Mouse (Mus musculus): ENCODE data around the gene Mast4. TPM values are rescaled to one million over a fixed set of nuclear protein-coding genes. Genes with fewer than 3 reads are reported as not detected.

Gene Mast4
- polyA plus RNA-seq, 1 experiment: 10.8 TPM

DNA sequence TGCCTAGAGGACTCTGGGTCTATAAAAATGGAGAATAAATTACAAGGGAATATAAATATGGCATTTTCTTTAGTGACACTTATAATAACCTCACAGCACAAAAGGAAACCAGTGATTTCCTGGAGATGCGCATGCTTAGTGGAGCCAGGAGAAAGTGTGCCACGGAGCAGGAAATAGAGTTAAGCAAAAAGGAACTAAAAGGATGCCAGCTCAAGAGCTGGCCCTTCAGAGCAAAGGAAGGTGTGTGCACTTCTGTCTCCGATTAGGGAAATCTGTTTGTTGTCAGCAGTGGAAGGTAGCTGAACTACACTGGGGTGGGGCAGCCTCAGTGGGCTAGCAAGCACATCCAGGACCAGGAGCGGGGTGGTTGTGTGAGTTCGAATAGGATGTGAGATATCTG, 634.1 kb downstream of the Mast4 start:
- Histone ChIP-seq H3K36me3 (ENCODE audit: control insufficient read depth, insufficient read depth) (no peaks in the 10 kb centered on the region), H3K79me2 (ENCODE audit: control insufficient read depth, insufficient read depth) (no peaks in the 10 kb centered on the region), H3K4me3 (ENCODE audit: insufficient read depth, poor library complexity, severe bottlenecking) (no peak overlapping the region), H3K79me3 (ENCODE audit: low read depth) (no peaks in the 10 kb centered on the region), H3K27me3 (ENCODE audit: control insufficient read depth, insufficient read depth, insufficient read length) (no peaks in the 10 kb centered on the region), H3ac (ENCODE audit: control insufficient read depth, insufficient read length, low read depth) (no peak overlapping the region)
- TF ChIP-seq FOSL1 (IDR thresholded peaks at IDR 0.05; ENCODE audit: insufficient read depth, low read length, poor library complexity, severe bottlenecking): no peak
- no peak for TF ChIP-seq CTCF (IDR thresholded peaks at IDR 0.05; ENCODE audit: control insufficient read depth, insufficient read depth, insufficient read length)

DNA sequence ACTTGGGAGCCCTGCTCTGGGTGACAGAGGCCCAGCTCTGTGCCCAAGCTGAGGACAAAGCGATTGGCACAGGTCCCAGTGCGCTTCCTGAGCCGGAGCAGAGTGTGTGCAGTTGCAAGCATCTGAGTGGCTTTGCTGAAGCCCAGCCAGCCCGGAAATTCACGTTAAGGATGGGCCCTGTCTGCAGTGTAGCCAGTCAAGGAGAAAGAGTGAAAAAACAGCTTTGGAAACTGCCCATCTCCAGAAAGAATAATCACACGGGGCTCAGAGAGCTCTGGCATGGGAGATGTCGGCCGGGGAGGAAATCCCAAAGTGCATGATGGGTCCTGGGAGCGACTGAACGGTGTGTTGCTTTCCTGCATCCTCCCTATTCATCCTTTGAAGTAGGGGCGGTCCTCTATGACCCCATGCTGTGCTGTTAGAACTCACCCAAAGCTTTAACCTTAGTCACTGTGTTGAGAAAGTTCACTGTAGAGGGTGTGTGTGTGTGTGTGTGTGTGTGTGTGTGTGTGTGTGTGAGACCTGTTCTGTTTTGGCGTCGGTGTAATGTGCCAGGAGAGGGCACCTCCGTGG, 635.5 kb downstream of the Mast4 start:
- no peak overlapping the region for H3K4me3 ChIP-seq (ENCODE audit: insufficient read depth, poor library complexity, severe bottlenecking)
- H3K36me3 ChIP-seq (ENCODE audit: control insufficient read depth, insufficient read depth): no peaks in the 10 kb centered on the region
- no peaks in the 10 kb centered on the region for H3K79me2 ChIP-seq (ENCODE audit: control insufficient read depth, insufficient read depth)
- H3K79me3 ChIP-seq (ENCODE audit: low read depth): no peaks in the 10 kb centered on the region
- no peaks in the 10 kb centered on the region for H3K27me3 ChIP-seq (ENCODE audit: control insufficient read depth, insufficient read depth, insufficient read length)
- no peak overlapping the region for H3ac ChIP-seq (ENCODE audit: control insufficient read depth, insufficient read length, low read depth)
- TF ChIP-seq MYOG (IDR thresholded peaks at IDR 0.05; ENCODE audit: control insufficient read depth, extremely low read depth, insufficient read length) (no peak), CEBPB (IDR thresholded peaks at IDR 0.05; ENCODE audit: low read depth) (no peak), CTCF (IDR thresholded peaks at IDR 0.05; ENCODE audit: control insufficient read depth, insufficient read depth, insufficient read length) (no peak), MYOD1 (IDR thresholded peaks at IDR 0.05; ENCODE audit: control insufficient read depth, insufficient read length, low read depth) (no peak), MAX (IDR thresholded peaks at IDR 0.05) (no peak), USF1 (IDR thresholded peaks at IDR 0.05; ENCODE audit: low read depth) (no peak), FOSL1 (IDR thresholded peaks at IDR 0.05; ENCODE audit: insufficient read depth, low read length, poor library complexity, severe bottlenecking) (no peak)

DNA sequence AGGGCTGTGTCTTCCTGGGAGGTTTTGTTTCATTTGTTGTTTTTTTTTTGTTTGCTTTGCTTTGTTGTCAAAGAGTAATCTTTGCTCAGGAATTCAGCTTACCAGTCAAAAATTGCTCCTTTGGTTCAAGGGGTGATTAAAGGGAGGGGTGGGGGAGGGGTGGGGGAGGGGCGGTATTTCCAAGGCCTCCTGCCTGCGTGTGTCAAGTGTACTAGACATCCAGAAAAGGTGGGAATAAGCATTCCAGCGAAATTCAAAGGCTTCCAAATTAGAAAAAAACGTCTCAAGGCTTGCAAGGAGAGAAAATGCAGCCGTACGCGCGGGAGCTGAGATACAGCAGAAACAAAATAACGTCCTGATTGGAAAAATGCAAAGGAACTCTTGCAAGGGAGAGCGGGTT, 636.0 kb downstream of the Mast4 start:
- H3K79me3 ChIP-seq (ENCODE audit: low read depth): no peaks in the 10 kb centered on the region
- no peak overlapping the region for H3ac ChIP-seq (ENCODE audit: control insufficient read depth, insufficient read length, low read depth)
- H3K4me3 ChIP-seq (ENCODE audit: insufficient read depth, poor library complexity, severe bottlenecking): no peak overlapping the region
- no peaks in the 10 kb centered on the region for H3K27me3 ChIP-seq (ENCODE audit: control insufficient read depth, insufficient read depth, insufficient read length)
- TF ChIP-seq MAX (IDR thresholded peaks at IDR 0.05): no peak
- TF ChIP-seq FOSL1 (IDR thresholded peaks at IDR 0.05; ENCODE audit: insufficient read depth, low read length, poor library complexity, severe bottlenecking): no peak
- no peak for TF ChIP-seq CEBPB (IDR thresholded peaks at IDR 0.05; ENCODE audit: low read depth)
- no peak for TF ChIP-seq MYOD1 (IDR thresholded peaks at IDR 0.05; ENCODE audit: control insufficient read depth, insufficient read length, low read depth)
- no peak for TF ChIP-seq CTCF (IDR thresholded peaks at IDR 0.05; ENCODE audit: control insufficient read depth, insufficient read depth, insufficient read length)
- no peak for TF ChIP-seq USF1 (IDR thresholded peaks at IDR 0.05; ENCODE audit: low read depth)
- TF ChIP-seq MYOG (IDR thresholded peaks at IDR 0.05; ENCODE audit: control insufficient read depth, extremely low read depth, insufficient read length): no peak
- H3K36me3 ChIP-seq (ENCODE audit: control insufficient read depth, insufficient read depth): no peaks in the 10 kb centered on the region
- no peaks in the 10 kb centered on the region for H3K79me2 ChIP-seq (ENCODE audit: control insufficient read depth, insufficient read depth)

DNA sequence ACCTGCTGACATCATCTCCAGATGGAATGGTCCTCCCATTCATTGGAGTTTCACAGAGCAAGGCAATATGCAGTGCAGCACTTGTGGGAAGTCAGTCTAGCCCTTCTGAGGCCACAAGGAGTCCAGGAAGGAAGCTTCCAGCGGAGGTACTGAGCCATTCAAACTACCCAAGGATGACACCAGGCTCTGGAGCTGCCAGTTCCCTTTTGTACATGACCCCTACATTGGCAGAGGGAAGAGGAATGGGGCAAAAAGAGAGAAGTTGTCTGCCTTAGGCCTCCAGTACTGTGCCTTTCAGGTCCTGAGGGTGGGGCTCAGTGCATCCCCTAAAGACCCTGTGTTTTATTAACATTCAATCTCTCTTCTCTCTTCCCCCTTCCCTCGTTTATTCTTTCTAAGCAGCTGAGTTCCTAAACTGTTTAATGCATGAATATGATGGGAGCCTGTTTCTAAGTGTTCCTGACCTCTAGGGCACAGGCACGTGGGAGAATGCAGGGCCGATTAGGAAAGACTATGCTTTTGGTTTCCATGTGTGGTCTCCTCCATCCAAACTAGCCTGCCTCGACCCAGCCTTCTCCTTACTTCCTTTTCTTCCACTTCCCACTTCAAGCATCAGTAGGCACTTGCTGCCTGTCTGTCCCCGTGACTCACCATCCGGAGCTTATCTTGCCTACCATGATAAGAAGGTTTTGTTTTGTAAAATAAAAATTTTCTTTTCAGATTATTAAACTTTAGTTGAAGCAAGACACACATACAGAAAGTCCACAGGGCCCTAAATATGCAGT, 639.0 kb downstream of the Mast4 start:
- H3K27me3 ChIP-seq (ENCODE audit: control insufficient read depth, insufficient read depth, insufficient read length): no peaks in the 10 kb centered on the region
- H3K4me3 ChIP-seq (ENCODE audit: insufficient read depth, poor library complexity, severe bottlenecking): no peak overlapping the region
- H3K79me3 ChIP-seq (ENCODE audit: low read depth): no peaks in the 10 kb centered on the region
- TF ChIP-seq USF1 (IDR thresholded peaks at IDR 0.05; ENCODE audit: low read depth): no peak
- TF ChIP-seq MYOD1 (IDR thresholded peaks at IDR 0.05; ENCODE audit: control insufficient read depth, insufficient read length, low read depth): no peak
- no peak for TF ChIP-seq FOSL1 (IDR thresholded peaks at IDR 0.05; ENCODE audit: insufficient read depth, low read length, poor library complexity, severe bottlenecking)
- TF ChIP-seq CTCF (IDR thresholded peaks at IDR 0.05; ENCODE audit: control insufficient read depth, insufficient read depth, insufficient read length): no peak
- TF ChIP-seq MAX (IDR thresholded peaks at IDR 0.05): no peak
- no peak for TF ChIP-seq CEBPB (IDR thresholded peaks at IDR 0.05; ENCODE audit: low read depth)
- no peak for TF ChIP-seq MYOG (IDR thresholded peaks at IDR 0.05; ENCODE audit: control insufficient read depth, extremely low read depth, insufficient read length)
- H3K79me2 ChIP-seq (ENCODE audit: control insufficient read depth, insufficient read depth): no peaks in the 10 kb centered on the region
- H3ac ChIP-seq (ENCODE audit: control insufficient read depth, insufficient read length, low read depth): no peak overlapping the region
- no peaks in the 10 kb centered on the region for H3K36me3 ChIP-seq (ENCODE audit: control insufficient read depth, insufficient read depth)

DNA sequence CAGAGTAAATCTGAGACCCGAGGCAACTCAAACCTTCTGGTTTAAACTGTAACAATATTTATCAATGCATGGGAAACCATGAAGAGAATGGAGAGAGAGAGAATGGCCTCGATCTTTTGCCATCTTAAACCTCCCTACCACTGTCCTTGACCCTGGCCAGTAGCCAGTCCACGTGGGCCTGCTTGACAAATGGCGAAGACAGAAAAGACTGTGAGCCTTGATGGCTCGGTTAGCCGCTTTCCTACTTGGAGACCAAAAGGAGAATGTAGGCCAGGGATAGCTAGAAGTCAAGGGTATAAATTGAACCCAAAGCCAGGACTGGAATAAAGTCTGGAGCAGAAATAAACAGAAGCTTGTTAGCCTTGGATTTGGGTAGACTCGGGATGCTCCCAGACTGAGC, 640.1 kb downstream of the Mast4 start:
- Histone ChIP-seq H3K79me3 (ENCODE audit: low read depth) (no peaks in the 10 kb centered on the region), H3K27me3 (ENCODE audit: control insufficient read depth, insufficient read depth, insufficient read length) (no peaks in the 10 kb centered on the region), H3ac (ENCODE audit: control insufficient read depth, insufficient read length, low read depth) (no peak overlapping the region), H3K79me2 (ENCODE audit: control insufficient read depth, insufficient read depth) (no peaks in the 10 kb centered on the region), H3K36me3 (ENCODE audit: control insufficient read depth, insufficient read depth) (no peaks in the 10 kb centered on the region), H3K4me3 (ENCODE audit: insufficient read depth, poor library complexity, severe bottlenecking) (no peak overlapping the region)
- TF ChIP-seq CEBPB (IDR thresholded peaks at IDR 0.05; ENCODE audit: low read depth): no peak
- no peak for TF ChIP-seq MAX (IDR thresholded peaks at IDR 0.05)
- TF ChIP-seq CTCF (IDR thresholded peaks at IDR 0.05; ENCODE audit: control insufficient read depth, insufficient read depth, insufficient read length): no peak
- TF ChIP-seq FOSL1 (IDR thresholded peaks at IDR 0.05; ENCODE audit: insufficient read depth, low read length, poor library complexity, severe bottlenecking): no peak
- TF ChIP-seq MYOG (IDR thresholded peaks at IDR 0.05; ENCODE audit: control insufficient read depth, extremely low read depth, insufficient read length): no peak
- no peak for TF ChIP-seq MYOD1 (IDR thresholded peaks at IDR 0.05; ENCODE audit: control insufficient read depth, insufficient read length, low read depth)
- TF ChIP-seq USF1 (IDR thresholded peaks at IDR 0.05; ENCODE audit: low read depth): no peak

Data from C2C12 (cell line).